Mouse (Mus musculus): ENCODE measurements around the gene Myadml2. TPM values are rescaled to one million over a fixed set of nuclear protein-coding genes. Genes with fewer than 3 reads are reported as not detected.

Gene Myadml2
- polyA plus RNA-seq, 1 experiment from 2014 or later = 0.61 TPM

GRCm38 (mm10) chr11:120628601-120629340, 19.2 kb downstream of the Myadml2 start:
- 82% methylated on average over 23 of the region's 23 CpGs for WGBS (ENCODE audit: insufficient replicate concordance)
- no peaks in the 10 kb centered on the region for H3K27me3 ChIP-seq (ENCODE audit: control insufficient read depth, insufficient read depth, low read depth, low read length)
- H3K4me3 ChIP-seq (ENCODE audit: low read depth, low read length) = peak overlapping the region; percentile 84
- peaks cover 74% of the 10 kb centered on the region for H3K4me1 ChIP-seq (ENCODE audit: control insufficient read depth, low read depth, low read length)
- peak overlapping the region; percentile 97 for H3K9ac ChIP-seq (ENCODE audit: low read depth, low read length)
- peaks cover 8% of the 10 kb centered on the region for H3K36me3 ChIP-seq (ENCODE audit: control insufficient read depth, insufficient read depth)
- ATAC-seq (ENCODE audit: low read depth) = no peak
- H3K9me3 ChIP-seq (replicated peaks; ENCODE audit: control insufficient read depth, low read length) = no peaks in the 10 kb centered on the region
- H3K27ac ChIP-seq (ENCODE audit: low read length) = peak overlapping the region; percentile 100
- peak overlapping the region; percentile 94 for H3K4me2 ChIP-seq (ENCODE audit: low read depth, low read length)

DNA sequence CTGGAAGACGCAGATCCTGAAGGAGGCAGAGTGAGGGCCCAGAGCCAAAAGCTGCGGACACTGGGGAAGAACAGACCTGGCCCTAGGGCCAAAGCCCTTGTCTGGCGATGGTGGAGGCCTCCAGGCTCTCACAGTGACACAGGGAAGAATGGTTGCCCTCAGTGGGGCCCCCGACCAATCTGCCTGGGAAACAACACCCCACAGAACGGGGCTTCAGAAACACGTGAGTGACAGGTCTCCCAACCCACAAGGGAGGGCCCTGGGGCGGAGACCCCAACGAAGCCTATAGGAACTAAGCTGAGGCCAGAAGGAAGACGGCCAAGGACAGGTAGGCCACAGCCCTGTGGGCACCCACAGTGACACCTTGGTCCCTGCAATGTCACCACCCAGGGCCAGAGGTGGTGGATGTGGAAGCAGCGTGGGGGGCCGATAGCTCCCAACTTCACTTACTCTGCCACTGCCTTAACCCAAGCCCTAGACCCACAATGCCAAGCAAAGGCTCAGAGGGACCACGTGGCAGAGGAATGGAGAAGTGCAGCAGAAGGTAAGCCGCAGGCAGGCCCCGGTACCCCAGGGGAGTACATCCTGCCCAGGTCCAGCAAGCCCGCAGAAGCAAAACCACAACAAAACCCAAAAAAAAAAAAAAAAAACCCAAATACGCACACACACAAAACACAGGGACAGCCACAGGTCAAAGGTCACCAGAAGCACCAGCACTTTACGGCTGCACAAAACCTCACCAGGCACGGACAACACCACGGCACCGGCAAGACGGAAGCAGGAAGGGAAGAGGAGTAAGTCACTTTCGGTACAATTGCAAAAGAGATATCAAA, 20.3 kb downstream of the Myadml2 start:
- H3K4me3 ChIP-seq (ENCODE audit: low read depth, low read length) = peak overlapping the region; percentile 19; the same call in 1 of the 2 replicates
- WGBS (ENCODE audit: insufficient replicate concordance) = 40% methylated on average over 22 of the region's 22 CpGs
- H3K36me3 ChIP-seq (ENCODE audit: control insufficient read depth, insufficient read depth) = peaks cover 13% of the 10 kb centered on the region
- H3K9ac ChIP-seq (ENCODE audit: low read depth, low read length) = 0 out of 2 replicates have a peak overlapping the region, but pooled peaks have one; percentile 1
- ATAC-seq (ENCODE audit: low read depth) = no peak
- H3K4me1 ChIP-seq (ENCODE audit: control insufficient read depth, low read depth, low read length) = peaks cover 78% of the 10 kb centered on the region
- no peaks in the 10 kb centered on the region for H3K9me3 ChIP-seq (replicated peaks; ENCODE audit: control insufficient read depth, low read length)
- H3K4me2 ChIP-seq (ENCODE audit: low read depth, low read length) = peak overlapping the region; percentile 42
- no peaks in the 10 kb centered on the region for H3K27me3 ChIP-seq (ENCODE audit: control insufficient read depth, insufficient read depth, low read depth, low read length)
- peak overlapping the region; percentile 31; the same call in 1 of the 2 replicates for H3K27ac ChIP-seq (ENCODE audit: low read length)

- WGBS (ENCODE audit: insufficient replicate concordance) = 80% methylated on average over 11 of the region's 11 CpGs
- Histone ChIP-seq H3K27ac (ENCODE audit: low read length) (no peak overlapping the region), H3K4me2 (ENCODE audit: low read depth, low read length) (no peak overlapping the region), H3K4me3 (ENCODE audit: low read depth, low read length) (no peak overlapping the region), H3K4me1 (ENCODE audit: control insufficient read depth, low read depth, low read length) (peaks cover 73% of the 10 kb centered on the region), H3K36me3 (ENCODE audit: control insufficient read depth, insufficient read depth) (peaks cover 18% of the 10 kb centered on the region), H3K9ac (ENCODE audit: low read depth, low read length) (no peak overlapping the region), H3K9me3 (replicated peaks; ENCODE audit: control insufficient read depth, low read length) (no peaks in the 10 kb centered on the region), H3K27me3 (ENCODE audit: control insufficient read depth, insufficient read depth, low read depth, low read length) (no peaks in the 10 kb centered on the region)
- ATAC-seq (ENCODE audit: low read depth) = no peak
These were observed 21.0 kb downstream of the Myadml2 start for GRCm38 (mm10) chr11:120626785-120627467.

- 9% methylated on average over 5 of the region's 5 CpGs for WGBS (ENCODE audit: insufficient replicate concordance)
- peak within 1 kb of the TSS; percentile 90 for H3K4me3 ChIP-seq (ENCODE audit: low read depth, low read length)
- ATAC-seq (ENCODE audit: low read depth) = no peak
- peaks cover 32% of the 10 kb centered on the region for H3K36me3 ChIP-seq (ENCODE audit: control insufficient read depth, insufficient read depth)
- H3K4me2 ChIP-seq (ENCODE audit: low read depth, low read length) = peak within 1 kb of the TSS; percentile 79
- peak within 1 kb of the TSS; percentile 92 for H3K27ac ChIP-seq (ENCODE audit: low read length)
- H3K9ac ChIP-seq (ENCODE audit: low read depth, low read length) = peak within 1 kb of the TSS; percentile 91
- no peaks in the 10 kb centered on the region for H3K9me3 ChIP-seq (replicated peaks; ENCODE audit: control insufficient read depth, low read length)
- H3K4me1 ChIP-seq (ENCODE audit: control insufficient read depth, low read depth, low read length) = peaks cover 57% of the 10 kb centered on the region
- no peaks in the 10 kb centered on the region for H3K27me3 ChIP-seq (ENCODE audit: control insufficient read depth, insufficient read depth, low read depth, low read length)
These were observed 22.7 kb downstream of the Myadml2 start, which contains the start of gene Sirt7 for GRCm38 (mm10) chr11:120625152-120625775. Gene Sirt7, minus strand, starts transcription at chr11:120625240.

DNA sequence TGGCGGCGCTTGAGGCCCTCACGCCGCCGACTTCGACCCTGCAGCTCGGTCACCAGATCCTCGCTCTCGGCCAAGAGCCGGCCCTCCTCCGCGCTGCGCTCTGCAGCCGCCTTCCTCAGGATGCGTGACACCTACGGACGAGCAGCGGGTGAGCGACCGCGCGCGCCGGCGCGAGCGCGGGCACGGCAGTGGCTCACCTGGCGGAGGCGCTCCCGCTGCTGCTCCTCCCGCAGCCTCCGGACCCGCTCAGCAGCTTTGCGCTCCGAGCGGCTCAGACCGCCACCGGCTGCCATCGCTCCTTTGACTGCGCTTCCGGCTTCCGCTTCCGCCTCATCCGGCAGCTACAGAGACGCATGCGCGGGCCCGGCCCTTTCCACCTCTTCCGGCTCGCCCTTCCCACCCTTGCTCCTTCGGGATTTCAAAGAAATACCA, 23.3 kb downstream of the Myadml2 start:
- Histone ChIP-seq H3K9me3 (replicated peaks; ENCODE audit: control insufficient read depth, low read length) (no peaks in the 10 kb centered on the region), H3K27ac (ENCODE audit: low read length) (peak overlapping the region; percentile 92), H3K4me2 (ENCODE audit: low read depth, low read length) (peak overlapping the region; percentile 79), H3K9ac (ENCODE audit: low read depth, low read length) (peak overlapping the region; percentile 91), H3K27me3 (ENCODE audit: control insufficient read depth, insufficient read depth, low read depth, low read length) (no peaks in the 10 kb centered on the region), H3K4me3 (ENCODE audit: low read depth, low read length) (peak overlapping the region; percentile 90), H3K4me1 (ENCODE audit: control insufficient read depth, low read depth, low read length) (peaks cover 52% of the 10 kb centered on the region), H3K36me3 (ENCODE audit: control insufficient read depth, insufficient read depth) (peaks cover 37% of the 10 kb centered on the region)
- under 1% methylated on average over 51 of the region's 53 CpGs for WGBS (ENCODE audit: insufficient replicate concordance)
- peak; percentile 62 for ATAC-seq (ENCODE audit: low read depth)

GRCm38 (mm10) chr11:120623961-120624679, 23.8 kb downstream of the Myadml2 start:
- WGBS (ENCODE audit: insufficient replicate concordance) = 10% methylated on average over 29 of the region's 30 CpGs
- Histone ChIP-seq H3K4me1 (ENCODE audit: control insufficient read depth, low read depth, low read length) (peaks cover 46% of the 10 kb centered on the region), H3K36me3 (ENCODE audit: control insufficient read depth, insufficient read depth) (peaks cover 42% of the 10 kb centered on the region)

DNA sequence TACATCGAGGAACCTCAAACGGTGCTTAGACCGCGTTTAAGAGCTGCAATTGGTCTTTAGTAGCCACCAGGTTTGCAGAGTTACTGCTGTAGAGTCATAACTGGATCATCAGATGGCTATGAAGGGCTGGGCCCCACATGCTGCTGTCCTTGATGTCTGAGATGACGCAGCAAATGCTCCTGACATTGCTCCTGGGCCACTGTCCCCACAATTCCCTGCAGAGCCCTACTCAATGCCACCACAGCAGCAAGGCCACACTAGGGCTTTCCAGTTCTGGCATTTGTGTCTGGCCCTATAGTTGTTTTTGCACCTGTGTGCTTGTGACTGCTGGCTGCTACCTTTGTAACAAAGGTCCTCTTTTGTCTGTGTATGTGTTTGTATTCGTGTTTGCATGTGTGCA, 25.2 kb downstream of the Myadml2 start:
- ATAC-seq (ENCODE audit: low read depth) = no peak
- H3K27me3 ChIP-seq (ENCODE audit: control insufficient read depth, insufficient read depth, low read depth, low read length) = no peaks in the 10 kb centered on the region
- no peaks in the 10 kb centered on the region for H3K9me3 ChIP-seq (replicated peaks; ENCODE audit: control insufficient read depth, low read length)
- no peak overlapping the region for H3K4me2 ChIP-seq (ENCODE audit: low read depth, low read length)
- no peak overlapping the region for H3K4me3 ChIP-seq (ENCODE audit: low read depth, low read length)
- 87% methylated on average over 6 of the region's 6 CpGs for WGBS (ENCODE audit: insufficient replicate concordance)
- no peak overlapping the region for H3K27ac ChIP-seq (ENCODE audit: low read length)
- peaks cover 48% of the 10 kb centered on the region for H3K4me1 ChIP-seq (ENCODE audit: control insufficient read depth, low read depth, low read length)
- H3K36me3 ChIP-seq (ENCODE audit: control insufficient read depth, insufficient read depth) = peaks cover 49% of the 10 kb centered on the region
- H3K9ac ChIP-seq (ENCODE audit: low read depth, low read length) = no peak overlapping the region

More at GRCm38 (mm10) chr11:120623961-120624679, 23.8 kb downstream of the Myadml2 start:
- Histone ChIP-seq H3K9me3 (replicated peaks; ENCODE audit: control insufficient read depth, low read length) (no peaks in the 10 kb centered on the region), H3K27me3 (ENCODE audit: control insufficient read depth, insufficient read depth, low read depth, low read length) (no peaks in the 10 kb centered on the region), H3K4me2 (ENCODE audit: low read depth, low read length) (peak overlapping the region; percentile 79), H3K4me3 (ENCODE audit: low read depth, low read length) (peak overlapping the region; percentile 90), H3K27ac (ENCODE audit: low read length) (peak overlapping the region; percentile 92), H3K9ac (ENCODE audit: low read depth, low read length) (peak overlapping the region; percentile 91)
- ATAC-seq (ENCODE audit: low read depth) = peak; percentile 80

DNA sequence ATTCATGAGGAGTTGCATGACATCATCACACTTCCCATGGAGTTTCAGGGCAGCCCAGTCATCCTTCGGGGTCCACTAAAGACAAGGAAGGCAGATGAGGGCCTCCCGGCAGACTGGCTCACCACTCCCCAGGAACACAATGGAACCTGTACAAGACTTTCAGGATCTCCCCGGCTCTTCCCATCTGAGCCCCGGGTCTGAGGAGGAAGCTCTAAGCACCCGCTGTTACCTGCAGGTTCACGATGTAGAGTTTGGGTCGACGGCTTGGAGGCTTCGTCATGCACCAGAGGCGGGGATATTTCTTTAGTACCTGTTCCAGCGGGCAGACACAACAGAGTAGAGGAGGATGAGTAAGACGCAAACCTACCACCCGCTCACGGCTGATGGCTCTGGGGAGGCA, 27.8 kb downstream of the Myadml2 start:
- WGBS (ENCODE audit: insufficient replicate concordance) = 88% methylated on average over 14 of the region's 14 CpGs
- Histone ChIP-seq H3K27ac (ENCODE audit: low read length) (no peak overlapping the region), H3K4me2 (ENCODE audit: low read depth, low read length) (no peak overlapping the region), H3K4me1 (ENCODE audit: control insufficient read depth, low read depth, low read length) (peaks cover 44% of the 10 kb centered on the region), H3K9ac (ENCODE audit: low read depth, low read length) (no peak overlapping the region), H3K27me3 (ENCODE audit: control insufficient read depth, insufficient read depth, low read depth, low read length) (no peaks in the 10 kb centered on the region), H3K4me3 (ENCODE audit: low read depth, low read length) (no peak overlapping the region), H3K36me3 (ENCODE audit: control insufficient read depth, insufficient read depth) (peaks cover 47% of the 10 kb centered on the region), H3K9me3 (replicated peaks; ENCODE audit: control insufficient read depth, low read length) (no peaks in the 10 kb centered on the region)
- ATAC-seq (ENCODE audit: low read depth) = no peak

Data from liver, embryonic 16.5 days (tissue).